Mouse (Mus musculus) midbrain, embryonic 11.5 days (tissue): ENCODE data around the gene Shoc2. TPM values are rescaled to one million over a fixed set of nuclear protein-coding genes. Genes with fewer than 3 reads are reported as not detected.

ENCODE experiments used
- ATAC-seq: fragments of 200-750 bp; cut with Nextera tagmentation; 2 replicates; pipeline ENCODE4 v1.8.0; 2017; ENCODE audit warnings: moderate TSS enrichment, moderate library complexity; ENCODE audit not compliant: low FRiP score
- DNase-seq: peaks from one replicate; pipeline ENCODE4 v3.0.0; 2015; ENCODE audit warnings: low spot score; ENCODE audit errors: missing footprints
- H3K27ac ChIP-seq: fragments of 300-500 bp; sonication (generic); 2 replicates; pipeline ENCODE4 v1.5.1; 2014; ENCODE audit warnings: low read depth, low read length
- H3K27me3 ChIP-seq: fragments of 300-500 bp; sonication (generic); 2 replicates; pipeline ENCODE4 v1.6.1; 2014; ENCODE audit warnings: mild to moderate bottlenecking, low read length, moderate library complexity, mixed read lengths; ENCODE audit not compliant: control insufficient read depth, insufficient read depth
- H3K36me3 ChIP-seq: fragments of 300-500 bp; sonication (generic); 2 replicates; pipeline ENCODE4 v1.6.1; 2014; ENCODE audit warnings: mild to moderate bottlenecking, low read length, moderate library complexity, mixed read lengths; ENCODE audit not compliant: control insufficient read depth, insufficient read depth
- H3K4me1 ChIP-seq: fragments of 300-500 bp; sonication (generic); 2 replicates; pipeline ENCODE4 v1.6.1; 2014; ENCODE audit warnings: low read length; ENCODE audit not compliant: control insufficient read depth, insufficient read depth
- H3K4me2 ChIP-seq: fragments of 300-500 bp; sonication (generic); 2 replicates; pipeline ENCODE4 v1.6.1; 2014; ENCODE audit warnings: mild to moderate bottlenecking, moderate library complexity
- H3K4me3 ChIP-seq: fragments of 300-500 bp; sonication (generic); 2 replicates; pipeline ENCODE4 v1.5.1; 2014; ENCODE audit warnings: low read depth, low read length
- H3K9ac ChIP-seq: fragments of 300-500 bp; sonication (generic); 2 replicates; pipeline ENCODE4 v1.6.1; 2014; ENCODE audit warnings: low read length
- H3K9me3 ChIP-seq: fragments of 300-500 bp; sonication (generic); 2 replicates; pipeline ENCODE4 v1.6.1; 2016; ENCODE audit warnings: low read length; ENCODE audit not compliant: control insufficient read depth
- WGBS: fragments of 180-500 bp; shearing (Covaris S2); extraction: QIAGEN DNeasy Blood & Tissue Kit; methylation state at CpG from one replicate; pipeline ENCODE4 v1.1.7; 2014; 5-methylcytosine and 5-hydroxymethylcytosine counted together
- polyA plus RNA-seq: library from polyadenylated mRNA; unstranded; fragments of >200 nt; fragmentation: Nextera tagmentation; extraction: Ambion mirVana; gene quantifications from 2 replicates; pipeline ENCODE4 v1.2.1, GENCODE M21; 2014

Gene Shoc2
- 78.6 and 88.5 TPM in 2 replicates for polyA plus RNA-seq

DNA sequence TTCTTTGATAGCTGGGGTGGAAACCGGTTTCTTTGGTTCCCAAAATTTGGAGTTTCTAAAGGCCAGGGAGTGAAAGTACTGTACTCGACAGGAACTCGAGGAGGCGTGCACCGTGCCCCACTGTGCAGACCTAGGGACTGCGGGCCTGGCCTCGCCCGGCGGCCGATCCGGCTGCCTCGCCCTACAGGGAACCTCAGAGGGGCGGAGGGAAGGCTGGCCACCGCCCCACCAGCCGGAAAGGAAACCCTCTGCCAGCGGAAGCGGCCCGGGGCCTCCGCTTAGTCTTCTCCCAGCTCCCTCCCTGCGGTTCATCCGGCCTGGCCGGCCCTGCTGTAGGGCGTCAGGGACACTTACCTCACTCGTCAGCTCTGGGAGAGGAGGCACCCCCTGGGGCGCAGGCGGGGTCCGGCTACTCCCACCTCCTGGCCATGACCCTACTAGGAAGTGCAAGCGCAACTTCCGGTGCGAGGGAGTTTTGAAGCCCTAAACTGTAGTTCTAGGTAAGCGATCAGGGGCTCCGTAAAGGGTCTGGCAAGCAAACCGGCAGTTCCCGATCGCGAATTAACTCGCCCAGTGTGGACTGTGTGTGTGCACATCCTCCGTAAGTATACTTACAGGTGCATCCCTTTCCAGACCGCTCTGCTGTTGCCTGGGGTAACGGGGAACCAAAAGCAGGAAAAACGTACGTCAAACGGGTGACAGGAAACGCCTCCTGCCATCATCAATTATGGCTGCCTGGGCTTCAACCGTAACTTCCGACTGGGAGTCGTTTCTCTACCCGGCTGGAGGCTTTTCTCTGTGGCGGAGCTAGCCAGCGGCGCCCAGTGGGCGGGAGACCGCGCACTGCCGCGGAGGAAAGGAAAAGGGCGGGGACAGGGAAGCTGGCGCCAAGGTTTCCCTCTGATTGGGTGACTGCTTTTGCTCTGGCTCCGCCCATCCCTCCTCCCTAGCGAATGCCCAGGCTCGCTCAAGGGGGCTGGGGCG is at the start of gene Shoc2, which contains the start of gene Bbip1:
Gene Shoc2 (plus strand): TSS at position 505 of the 984 bp plus-strand sequence.
Gene Bbip1 (minus strand): TSS at position 826 of the 984 bp plus-strand sequence.
- no peaks in the 10 kb centered on the region for H3K27me3 ChIP-seq
- ATAC-seq (peak; percentile 95), DNase-seq (peak; percentile 99)
- H3K27ac ChIP-seq, result peak within 1 kb of the TSS; percentile 93
- WGBS, result under 1% methylated on average over 61 of the region's 62 CpGs
- peak within 1 kb of the TSS; percentile 96 for H3K4me3 ChIP-seq
- H3K36me3 ChIP-seq, result no peaks in the 10 kb centered on the region
- H3K4me2 ChIP-seq, result peak within 1 kb of the TSS; percentile 60
- H3K4me1 ChIP-seq, result peaks cover 13% of the 10 kb centered on the region
- no peaks in the 10 kb centered on the region for H3K9me3 ChIP-seq
- H3K9ac ChIP-seq, result peak within 1 kb of the TSS; percentile 97

DNA sequence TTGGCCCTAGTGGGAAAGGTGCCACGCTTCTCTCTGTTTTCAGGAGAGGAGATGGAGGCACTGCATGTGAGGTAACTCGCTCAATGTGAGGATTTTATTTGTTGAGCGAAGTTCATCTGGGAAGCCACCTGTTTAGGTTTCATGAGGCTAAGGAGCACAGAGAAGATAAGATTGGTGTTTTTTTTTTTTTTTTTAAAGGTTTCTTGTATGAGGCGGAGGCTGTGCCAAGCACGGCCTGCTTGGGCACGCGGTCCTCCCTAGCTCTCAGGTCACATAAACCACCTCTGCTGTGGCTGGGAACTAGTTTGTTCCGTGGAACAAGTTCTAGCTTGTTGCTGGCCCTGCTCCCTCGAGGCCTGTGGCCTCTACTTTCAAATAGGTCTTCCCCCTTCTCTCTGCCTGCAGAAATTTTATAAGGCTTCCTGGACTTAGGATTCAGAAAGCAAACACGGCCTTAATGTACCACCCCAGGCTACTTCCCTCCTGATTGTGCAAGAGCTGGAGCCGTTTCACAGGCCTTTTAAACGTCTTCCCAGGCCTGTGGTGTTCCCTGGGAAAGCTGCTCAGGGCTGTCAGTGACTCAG is 49.5 kb upstream of the Shoc2 start:
- no peak for DNase-seq
- H3K27ac ChIP-seq, result no peak overlapping the region
- 81% methylated on average over 12 of the region's 12 CpGs for WGBS
- no peaks in the 10 kb centered on the region for H3K27me3 ChIP-seq
- H3K9me3 ChIP-seq, result no peaks in the 10 kb centered on the region
- no peak for ATAC-seq
- no peak overlapping the region for H3K9ac ChIP-seq
- H3K4me1 ChIP-seq, result no peaks in the 10 kb centered on the region
- H3K36me3 ChIP-seq, result no peaks in the 10 kb centered on the region
- no peak overlapping the region for H3K4me3 ChIP-seq
- H3K4me2 ChIP-seq, result no peak overlapping the region

DNA sequence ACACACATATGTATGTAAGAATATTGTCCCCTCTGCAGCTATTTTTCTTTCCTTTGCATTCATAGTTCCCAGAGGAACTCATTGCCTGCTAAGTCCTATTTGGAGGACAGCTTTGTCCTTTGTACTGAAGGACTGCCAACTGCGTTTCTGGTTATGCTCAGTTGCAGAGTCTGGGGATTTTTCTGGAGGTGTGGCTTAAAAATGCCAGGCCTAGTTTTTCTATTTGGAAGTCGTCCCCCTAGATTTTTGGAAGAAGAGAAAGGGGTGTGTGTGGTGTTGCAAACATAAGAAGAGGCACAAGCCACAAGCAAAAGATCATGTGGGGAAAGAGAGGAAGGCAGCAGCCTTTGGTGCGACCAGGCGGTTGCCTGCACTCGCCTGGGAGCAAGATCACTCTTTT is 46.1 kb upstream of the Shoc2 start:
- DNase-seq, result no peak

DNA sequence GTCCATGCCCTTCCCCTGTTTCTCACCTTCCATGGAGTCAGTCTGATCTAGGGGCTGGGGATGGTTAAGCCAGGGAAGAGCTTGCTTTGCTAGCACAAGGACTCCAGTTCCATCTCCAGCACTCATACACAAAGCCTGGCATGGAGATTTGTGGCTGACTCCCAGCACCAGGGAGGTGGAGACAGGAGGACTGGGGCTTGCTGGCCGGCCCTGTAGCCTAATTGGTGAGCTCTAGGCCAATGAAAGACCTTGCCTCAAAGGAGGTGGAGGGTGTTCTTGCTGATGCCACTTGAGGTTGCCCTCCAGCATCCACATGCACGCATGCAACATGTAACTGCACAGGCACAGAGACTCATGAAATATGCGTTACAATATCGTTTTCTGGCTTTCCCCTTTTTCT is 45.6 kb upstream of the Shoc2 start:
- no peaks in the 10 kb centered on the region for H3K36me3 ChIP-seq
- H3K4me1 ChIP-seq, result peaks cover 4% of the 10 kb centered on the region; the same call in 1 of the 2 replicates
- H3K4me3 ChIP-seq, result no peak overlapping the region
- no peak overlapping the region for H3K4me2 ChIP-seq
- DNase-seq, result no peak
- H3K9ac ChIP-seq, result no peak overlapping the region
- H3K27ac ChIP-seq, result no peak overlapping the region
- no peaks in the 10 kb centered on the region for H3K27me3 ChIP-seq
- ATAC-seq, result no peak
- no peaks in the 10 kb centered on the region for H3K9me3 ChIP-seq
- 85% methylated on average over 4 of the region's 4 CpGs for WGBS

More for the DNA sequence above, 46.1 kb upstream of the Shoc2 start:
- Histone ChIP-seq H3K27ac (no peak overlapping the region), H3K4me1 (peaks cover 4% of the 10 kb centered on the region; the same call in 1 of the 2 replicates), H3K27me3 (no peaks in the 10 kb centered on the region), H3K4me2 (no peak overlapping the region), H3K9me3 (no peaks in the 10 kb centered on the region), H3K4me3 (no peak overlapping the region), H3K36me3 (no peaks in the 10 kb centered on the region), H3K9ac (no peak overlapping the region)
- 87% methylated on average over 5 of the region's 5 CpGs for WGBS
- ATAC-seq, result no peak

DNA sequence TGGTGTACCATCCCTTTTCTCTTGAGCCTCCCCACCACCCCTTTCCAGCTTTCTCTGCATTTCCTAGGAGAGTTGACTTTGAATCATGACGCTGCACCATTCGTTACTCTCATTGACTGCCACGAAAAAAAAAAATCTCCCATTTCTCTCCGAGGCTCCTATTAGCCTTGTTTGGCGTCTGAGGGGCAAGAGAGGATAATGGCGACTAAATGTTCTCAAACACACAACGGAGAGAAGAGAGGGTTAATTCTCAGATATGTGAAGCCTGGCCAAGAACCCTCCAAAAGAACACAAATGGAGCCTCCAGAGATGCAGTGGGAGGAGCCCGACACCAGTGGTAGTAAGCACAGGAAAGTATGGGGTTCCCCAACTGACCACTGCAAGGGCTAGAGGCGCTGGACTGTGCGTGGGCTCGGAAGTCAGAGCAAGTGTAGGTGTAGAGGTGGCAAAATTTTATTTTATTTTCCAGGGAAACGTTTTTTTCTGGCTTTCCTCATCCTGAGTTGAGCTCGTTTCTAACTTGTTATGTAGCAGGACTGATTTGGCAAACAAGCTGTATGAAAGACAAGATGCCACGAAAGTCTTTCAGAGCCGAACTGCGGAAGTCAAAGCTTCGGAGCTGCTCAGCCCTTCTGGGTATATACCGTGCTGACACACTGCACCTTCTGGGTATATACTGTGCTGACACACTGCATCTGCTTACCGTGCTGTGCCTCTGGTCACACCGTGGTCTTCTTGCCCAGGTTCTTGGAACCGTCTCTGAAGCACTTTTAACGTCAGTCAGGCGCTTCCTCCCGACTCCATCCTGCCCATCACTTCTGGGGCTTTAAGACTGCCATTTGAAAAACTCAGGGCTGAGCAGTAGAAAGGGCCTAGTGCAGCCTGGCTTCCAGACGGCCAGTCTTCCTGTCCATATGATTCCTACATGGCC is 44.9 kb upstream of the Shoc2 start:
- H3K36me3 ChIP-seq, result no peaks in the 10 kb centered on the region

DNA sequence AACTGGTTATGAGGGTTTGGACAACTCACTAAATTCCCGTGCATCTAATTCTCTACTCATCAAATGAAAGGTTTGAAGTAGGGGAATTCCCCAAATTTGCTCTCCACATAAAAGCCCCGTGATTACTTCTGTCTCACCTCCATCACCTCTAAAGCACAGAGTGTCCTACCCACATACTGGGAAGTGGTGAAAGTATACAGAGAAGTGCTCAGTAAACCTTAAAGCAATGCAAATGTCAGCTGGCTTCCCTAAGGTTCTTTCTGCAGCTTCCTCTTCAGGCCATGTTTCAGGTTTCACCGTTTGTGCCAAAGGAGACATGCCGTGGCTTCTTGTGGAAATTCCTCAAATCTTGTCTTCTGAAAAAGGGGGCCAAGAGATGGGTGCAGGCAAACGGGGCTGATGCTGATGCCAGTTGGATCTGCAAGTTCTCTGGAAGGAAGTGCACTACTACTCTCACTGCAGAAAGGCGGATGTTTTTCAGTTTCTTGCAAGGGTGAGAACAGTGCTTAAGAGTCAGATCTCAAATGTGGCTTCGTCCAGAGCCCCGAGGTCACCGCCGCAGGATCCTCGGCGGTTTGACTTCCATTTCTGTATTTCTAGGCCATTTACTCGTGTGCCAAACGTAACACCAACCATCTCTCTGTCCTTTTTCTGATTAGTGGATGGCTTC is 44.0 kb upstream of the Shoc2 start:
- no peaks in the 10 kb centered on the region for H3K36me3 ChIP-seq
- no peak for DNase-seq
- no peak overlapping the region for H3K27ac ChIP-seq
- H3K9ac ChIP-seq, result no peak overlapping the region
- no peaks in the 10 kb centered on the region for H3K27me3 ChIP-seq
- no peak overlapping the region for H3K4me2 ChIP-seq
- ATAC-seq, result no peak
- 85% methylated on average over 14 of the region's 14 CpGs for WGBS
- H3K4me3 ChIP-seq, result no peak overlapping the region
- no peaks in the 10 kb centered on the region for H3K9me3 ChIP-seq
- peaks cover 11% of the 10 kb centered on the region; the same call in 1 of the 2 replicates for H3K4me1 ChIP-seq

More for the DNA sequence above, 44.9 kb upstream of the Shoc2 start:
- no peaks in the 10 kb centered on the region for H3K9me3 ChIP-seq
- 86% methylated on average over 25 of the region's 25 CpGs for WGBS
- H3K27me3 ChIP-seq, result no peaks in the 10 kb centered on the region
- H3K4me3 ChIP-seq, result no peak overlapping the region
- no peak overlapping the region for H3K4me2 ChIP-seq
- no peak overlapping the region for H3K27ac ChIP-seq
- H3K9ac ChIP-seq, result no peak overlapping the region
- peaks cover 6% of the 10 kb centered on the region; the same call in 1 of the 2 replicates for H3K4me1 ChIP-seq
- no peak for ATAC-seq
- DNase-seq, result no peak

DNA sequence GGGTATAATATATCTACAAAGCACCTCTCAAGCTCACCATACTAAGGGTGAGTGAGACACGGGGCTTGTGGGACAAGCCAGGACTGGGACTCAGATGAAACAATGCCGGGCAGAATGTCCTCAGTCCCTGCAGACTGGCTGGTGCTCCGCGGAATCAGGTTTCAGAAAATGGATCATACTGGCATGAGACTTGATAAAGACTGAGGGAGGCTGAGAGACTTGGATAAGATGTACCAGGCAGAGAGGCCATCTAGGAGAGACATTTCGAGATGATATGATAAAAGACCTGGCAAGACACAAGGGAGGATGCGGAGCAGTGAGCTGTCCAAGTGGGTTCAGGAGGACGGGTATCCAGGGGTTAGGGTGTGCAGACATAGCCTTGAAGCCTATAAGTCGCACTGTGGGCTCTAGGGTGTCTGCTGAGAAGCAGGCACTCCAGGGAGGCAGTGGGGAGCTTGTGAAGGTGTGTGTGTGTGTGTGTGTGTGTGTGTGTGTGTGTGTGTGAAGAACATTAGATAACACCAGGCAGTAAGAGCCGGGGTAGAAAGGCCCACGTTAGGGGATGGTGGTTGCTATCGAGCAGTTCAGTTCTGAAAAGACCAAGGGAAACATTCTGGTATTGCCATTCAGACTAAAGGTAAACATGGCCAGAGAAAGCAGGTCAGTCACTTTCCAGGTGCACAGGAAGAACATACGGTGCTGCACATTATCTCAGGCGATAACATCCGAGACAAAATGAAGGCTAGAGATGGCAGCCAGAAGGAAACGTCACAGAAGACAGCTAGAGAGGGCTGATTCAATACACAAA is 42.0 kb upstream of the Shoc2 start:
- Histone ChIP-seq H3K27ac (no peak overlapping the region), H3K4me1 (peaks cover 11% of the 10 kb centered on the region; the same call in 1 of the 2 replicates), H3K36me3 (no peaks in the 10 kb centered on the region), H3K9me3 (no peaks in the 10 kb centered on the region), H3K4me2 (peak overlapping the region; percentile 72), H3K9ac (peak overlapping the region; percentile 63), H3K4me3 (peak overlapping the region; percentile 96; the same call in 1 of the 2 replicates), H3K27me3 (no peaks in the 10 kb centered on the region)
- 66% methylated on average over 15 of the region's 15 CpGs for WGBS
- ATAC-seq (no peak; the same call in 1 of the 2 replicates), DNase-seq (no peak)
